ENCODE assay signal across 8 mouse cellular contexts in genomic region chr2:65620556-65621166, GRCm38 (mm10). TPM values are rescaled to one million over a fixed set of nuclear protein-coding genes. Genes with fewer than 3 reads are reported as not detected.
DNase-seq lines count a peak whose midpoint lies in the region; ATAC-seq and TF ChIP-seq lines count a peak whose summit lies in the region.

Gene Scn2a, plus strand, starts transcription at chr2:65620771.

- H3K4me2 ChIP-seq in midbrain, postnatal 0 days (ENCODE audit: low read depth, low read length, poor library complexity, severe bottlenecking): peak within 1 kb of the TSS; percentile 52

- H3K9ac ChIP-seq in midbrain, postnatal 0 days (replicated peaks; ENCODE audit: low read length, poor library complexity, severe bottlenecking): peak within 1 kb of the TSS; percentile 65

- H3K4me3 ChIP-seq in gastrocnemius, adult 2 months: no peak within 1 kb of the TSS
- peak within 1 kb of the TSS; percentile 52 for H3K4me3 ChIP-seq in midbrain, postnatal 0 days (ENCODE audit: low read depth, low read length)

- no peak for DNase-seq in gastrocnemius, adult 2 months
- no peak for DNase-seq in gastrocnemius, postnatal 25 days
- peak; percentile 78 to 81 for DNase-seq in cerebellum, adult 18-20 months
- peak; percentile 50 to 79 for DNase-seq in layer of hippocampus, postnatal 14 days (ENCODE audit: low spot score in 2 of 2)
- DNase-seq in midbrain, postnatal 0 days (ENCODE audit: low spot score): peak; percentile 67
- no peak for DNase-seq in gastrocnemius, postnatal 14 days

- 26% methylated on average over 9 of the region's 9 CpGs for WGBS in midbrain, postnatal 0 days

- peak; percentile 64 for TF ChIP-seq CTCF in gastrocnemius, adult 2 months (IDR thresholded peaks at IDR 0.05)
- TF ChIP-seq CTCF in midbrain, postnatal 0 days (IDR thresholded peaks at IDR 0.05): peak; percentile 92

- H3K27ac ChIP-seq in gastrocnemius, adult 2 months: no peak within 1 kb of the TSS
- peak within 1 kb of the TSS; percentile 81 for H3K27ac ChIP-seq in midbrain, postnatal 0 days (ENCODE audit: low read depth, low read length)

- H3K27me3 ChIP-seq in midbrain, postnatal 0 days (ENCODE audit: insufficient read depth, low read length): no peaks in the 10 kb centered on the region

- H3K9me3 ChIP-seq in midbrain, postnatal 0 days (ENCODE audit: low read length): no peaks in the 10 kb centered on the region

- ATAC-seq in CD4-positive, CD25-positive, alpha-beta regulatory T cell, adult 4 months: peak; percentile 54
- peak; percentile 58 for ATAC-seq in frontal cortex, adult (ENCODE audit: low TSS enrichment)
- ATAC-seq in midbrain, postnatal 0 days (ENCODE audit: low FRiP score): peak; percentile 61; the same call in 1 of the 2 replicates

- no peaks in the 10 kb centered on the region for H3K4me1 ChIP-seq in midbrain, postnatal 0 days (ENCODE audit: insufficient read depth, low read length)

- intact Hi-C loops in gastrocnemius, adult 2 months (cut with DNase I): no loop called here
- intact Hi-C loops in gastrocnemius, postnatal 14 days (cut with DNase I; ENCODE audit: low total_unique reads): no loop called here

- no peaks in the 10 kb centered on the region for H3K36me3 ChIP-seq in midbrain, postnatal 0 days (ENCODE audit: insufficient read depth, low read length)

RNA-seq across cellular contexts. Expression of gene Scn2a, which starts in this region (rescaled TPM):
- under 1 TPM; 0.26 to 0.95 TPM for total RNA-seq in gastrocnemius, adult 2 months (2021)
- total RNA-seq in gastrocnemius, postnatal 25 days (2021): under 1 TPM; 0.54 to 0.91 TPM
- 1 to 10 TPM in 1 of 2 experiments, under 1 TPM in 1; 0.38 to 1.2 TPM for polyA plus RNA-seq in CD4-positive, CD25-positive, alpha-beta regulatory T cell, adult 4 months (2017; shearing (Covaris generic))
- 100 to 1,000 TPM; 271 to 284 TPM for total RNA-seq in layer of hippocampus, postnatal 14 days (2021)
- total RNA-seq in midbrain, postnatal 0 days (2014; rRNA removed): 105 and 143 TPM in 2 replicates
- 58.8 and 65.6 TPM in 2 replicates for polyA plus RNA-seq in midbrain, postnatal 0 days (2015; fragmentation: Nextera tagmentation; extraction: Ambion mirVana)
- total RNA-seq in gastrocnemius, postnatal 14 days (2021): under 1 TPM; 0.55 to 0.94 TPM

Comparison
In these comparisons a context has a peak if more than half of its experiments do, and no peak if none do; other contexts are left out.
1. RNA of gene Scn2a (total RNA-seq): 271 to 284 TPM in layer of hippocampus, postnatal 14 days and 105 to 143 TPM in midbrain, postnatal 0 days; 0.26 to 0.95 TPM in gastrocnemius, adult 2 months, 0.55 to 0.94 TPM in gastrocnemius, postnatal 14 days and 0.54 to 0.91 TPM in gastrocnemius, postnatal 25 days; every median in the first group is over 10 times any median in the second.
2. RNA of gene Scn2a (polyA plus RNA-seq): 58.8 to 65.6 TPM in midbrain, postnatal 0 days; 0.38 to 1.2 TPM in CD4-positive, CD25-positive, alpha-beta regulatory T cell, adult 4 months; every median in the first group is over 10 times any median in the second.
3. DNase-seq: peak in cerebellum, adult 18-20 months (2 of 2), layer of hippocampus, postnatal 14 days (2 of 2) and midbrain, postnatal 0 days (single experiment); none in gastrocnemius, adult 2 months (single experiment), gastrocnemius, postnatal 25 days (single experiment) and gastrocnemius, postnatal 14 days (single experiment).
4. Peak in every context shown above with its lines, with median percentiles within 50 percentile points of each other: ATAC-seq.